In genomic region chr13:51970051-51970450, GRCm38 (mm10) we compare ENCODE assay signal across 9 mouse cellular contexts.
DNase-seq lines count a peak whose midpoint lies in the region; ATAC-seq lines count a peak whose summit lies in the region.
"Had no signal": no experiment of that assay in that cellular context is flagged by ENCODE, and none has a peak within 500 bp of the region (broad histone marks: within the 10 kb centered on the region; RNA-seq: fewer than 3 reads in every experiment).

No protein-coding gene starts in this region.

- no peaks in the 10 kb centered on the region for H3K36me3 ChIP-seq in stomach, embryonic 14.5 days (ENCODE audit: control insufficient read depth, insufficient read depth, low read length)

- peaks cover 31% of the 10 kb centered on the region for H3K4me1 ChIP-seq in stomach, embryonic 14.5 days (ENCODE audit: control insufficient read depth, insufficient read depth, low read length)

- H3K27me3 ChIP-seq in stomach, embryonic 14.5 days (ENCODE audit: control insufficient read depth, insufficient read depth, low read length) = no peaks in the 10 kb centered on the region

- no peak overlapping the region for H3K4me3 ChIP-seq in stomach, embryonic 14.5 days (ENCODE audit: low read depth, low read length)

- no peak overlapping the region for H3K4me2 ChIP-seq in stomach, embryonic 14.5 days (replicated peaks; ENCODE audit: low read depth, low read length)

- ATAC-seq in erythroid progenitor cell, adult 5-6 weeks (replicated peaks; ENCODE audit: low FRiP score, poor library complexity, severe bottlenecking) = peak; percentile 36; the same call in 1 of the 2 replicates
- peak; percentile 65; the same call in 1 of the 2 replicates for ATAC-seq in stomach, embryonic 14.5 days (ENCODE audit: insufficient number of reproducible peaks, insufficient read depth, low FRiP score, low read depth)

- no peak overlapping the region for H3K27ac ChIP-seq in stomach, embryonic 14.5 days (ENCODE audit: low read length)

- no peak overlapping the region for H3K9ac ChIP-seq in stomach, embryonic 14.5 days (replicated peaks; ENCODE audit: low read depth, low read length)

- WGBS in stomach, embryonic 14.5 days = 69% methylated on average over 11 of the region's 11 CpGs

- H3K9me3 ChIP-seq in stomach, embryonic 14.5 days (ENCODE audit: control insufficient read depth, low read depth, low read length) = no peaks in the 10 kb centered on the region

- DNase-seq in frontal cortex, adult 2 months (ENCODE audit: extremely low spot score in 1 of 2, low spot score in 1 of 2) = peak; percentile 19 to 59
- no peak for DNase-seq in frontal cortex, postnatal 14 days (ENCODE audit: low spot score in 2 of 2)
- peak; percentile 43 for DNase-seq in ovary, adult 18-20 months (ENCODE audit: low spot score)
- DNase-seq in ovary, postnatal 36 days (ENCODE audit: low spot score) = no peak
- no peak for DNase-seq in spleen, postnatal 10 days (ENCODE audit: low spot score in 2 of 2)
- no peak for DNase-seq in kidney, adult 11 months
- DNase-seq: gastrocnemius, postnatal 14 days had no signal

Comparison
In these comparisons a context has a peak if more than half of its experiments do, and no peak if none do; other contexts are left out.
1. DNase-seq: peak in frontal cortex, adult 2 months (2 of 2) and ovary, adult 18-20 months (single experiment); none in frontal cortex, postnatal 14 days (0 of 2), ovary, postnatal 36 days (single experiment), spleen, postnatal 10 days (0 of 2) and kidney, adult 11 months (single experiment).